Mouse (Mus musculus): ENCODE results near the gene Fastkd5. TPM values are rescaled to one million over a fixed set of nuclear protein-coding genes. Genes with fewer than 3 reads are reported as not detected.
A peak's percentile ranks its signal among the peaks of the same experiment; 100 is the strongest.
"Not testable (repeated sequence)": the region's sequence is repeated elsewhere in the genome, so short reads cannot be mapped to it uniquely, and the experiment has no call there.

Gene Fastkd5
- polyA plus RNA-seq, 1 experiment, result 6.1 TPM

GRCm38 (mm10) chr2:130598399-130598798, 31.4 kb downstream of the Fastkd5 start:
- H3K27ac ChIP-seq (replicated peaks; ENCODE audit: low read depth, low read length), result no peak overlapping the region
- H3K4me3 ChIP-seq (ENCODE audit: insufficient read depth, low read depth, low read length), result no peak overlapping the region
- H3K4me1 ChIP-seq (ENCODE audit: control insufficient read depth, insufficient read depth, insufficient read length, low read length), result no peaks in the 10 kb centered on the region

- H3K4me3 ChIP-seq (ENCODE audit: insufficient read depth, low read depth, low read length), result no peak overlapping the region
- H3K4me1 ChIP-seq (ENCODE audit: control insufficient read depth, insufficient read depth, insufficient read length, low read length), result no peaks in the 10 kb centered on the region
- no peak overlapping the region for H3K27ac ChIP-seq (replicated peaks; ENCODE audit: low read depth, low read length)
Measured at GRCm38 (mm10) chr2:130597601-130598010, 32.2 kb downstream of the Fastkd5 start.

GRCm38 (mm10) chr2:130595596-130595995, 34.2 kb downstream of the Fastkd5 start:
- Histone ChIP-seq H3K27ac (replicated peaks; ENCODE audit: low read depth, low read length) (no peak overlapping the region), H3K4me3 (ENCODE audit: insufficient read depth, low read depth, low read length) (no peak overlapping the region), H3K4me1 (ENCODE audit: control insufficient read depth, insufficient read depth, insufficient read length, low read length) (no peaks in the 10 kb centered on the region)

- Histone ChIP-seq H3K27ac (replicated peaks; ENCODE audit: low read depth, low read length) (no peak overlapping the region), H3K4me1 (ENCODE audit: control insufficient read depth, insufficient read depth, insufficient read length, low read length) (no peaks in the 10 kb centered on the region), H3K4me3 (ENCODE audit: insufficient read depth, low read depth, low read length) (no peak overlapping the region)
Measured at GRCm38 (mm10) chr2:130591016-130591415, 38.8 kb downstream of the Fastkd5 start.

- H3K4me3 ChIP-seq (ENCODE audit: insufficient read depth, low read depth, low read length), result no peak overlapping the region
- no peak overlapping the region for H3K27ac ChIP-seq (replicated peaks; ENCODE audit: low read depth, low read length)
- H3K4me1 ChIP-seq (ENCODE audit: control insufficient read depth, insufficient read depth, insufficient read length, low read length), result no peaks in the 10 kb centered on the region
Measured at GRCm38 (mm10) chr2:130589761-130590160, 40.1 kb downstream of the Fastkd5 start.

- no peak overlapping the region for H3K27ac ChIP-seq (replicated peaks; ENCODE audit: low read depth, low read length)
- no peak overlapping the region for H3K4me3 ChIP-seq (ENCODE audit: insufficient read depth, low read depth, low read length)
- no peaks in the 10 kb centered on the region for H3K4me1 ChIP-seq (ENCODE audit: control insufficient read depth, insufficient read depth, insufficient read length, low read length)
Measured at GRCm38 (mm10) chr2:130589157-130589556, 40.7 kb downstream of the Fastkd5 start.

GRCm38 (mm10) chr2:130588373-130588772, 41.5 kb downstream of the Fastkd5 start:
- Histone ChIP-seq H3K27ac (replicated peaks; ENCODE audit: low read depth, low read length) (no peak overlapping the region), H3K4me3 (ENCODE audit: insufficient read depth, low read depth, low read length) (no peak overlapping the region)

GRCm38 (mm10) chr2:130586016-130586415, 43.8 kb downstream of the Fastkd5 start:
- no peak overlapping the region for H3K27ac ChIP-seq (replicated peaks; ENCODE audit: low read depth, low read length)
- H3K4me1 ChIP-seq (ENCODE audit: control insufficient read depth, insufficient read depth, insufficient read length, low read length), result no peaks in the 10 kb centered on the region
- no peak overlapping the region for H3K4me3 ChIP-seq (ENCODE audit: insufficient read depth, low read depth, low read length)

More at GRCm38 (mm10) chr2:130588373-130588772, 41.5 kb downstream of the Fastkd5 start:
- H3K4me1 ChIP-seq (ENCODE audit: control insufficient read depth, insufficient read depth, insufficient read length, low read length), result no peaks in the 10 kb centered on the region

- Histone ChIP-seq H3K27ac (replicated peaks; ENCODE audit: low read depth, low read length) (no peak overlapping the region), H3K4me1 (ENCODE audit: control insufficient read depth, insufficient read depth, insufficient read length, low read length) (no peaks in the 10 kb centered on the region), H3K4me3 (ENCODE audit: insufficient read depth, low read depth, low read length) (no peak overlapping the region)
Measured at GRCm38 (mm10) chr2:130583902-130584560, 45.8 kb downstream of the Fastkd5 start.

- no peak within 1 kb of the TSS for H3K4me3 ChIP-seq (ENCODE audit: insufficient read depth, low read depth, low read length)
- no peak within 1 kb of the TSS for H3K27ac ChIP-seq (replicated peaks; ENCODE audit: low read depth, low read length)
- no peaks in the 10 kb centered on the region for H3K4me1 ChIP-seq (ENCODE audit: control insufficient read depth, insufficient read depth, insufficient read length, low read length)
Measured at GRCm38 (mm10) chr2:130582552-130582951, 47.3 kb downstream of the Fastkd5 start, which contains the start of gene Avp. TSS of gene Avp (minus strand) at chr2:130582554.

- no peaks in the 10 kb centered on the region for H3K4me1 ChIP-seq (ENCODE audit: control insufficient read depth, insufficient read depth, insufficient read length, low read length)
Measured at GRCm38 (mm10) chr2:130581201-130581600, 48.6 kb downstream of the Fastkd5 start.

GRCm38 (mm10) chr2:130579791-130580190, 50.0 kb downstream of the Fastkd5 start:
- Histone ChIP-seq H3K4me1 (ENCODE audit: control insufficient read depth, insufficient read depth, insufficient read length, low read length) (no peaks in the 10 kb centered on the region), H3K27ac (replicated peaks; ENCODE audit: low read depth, low read length) (no peak overlapping the region), H3K4me3 (ENCODE audit: insufficient read depth, low read depth, low read length) (no peak overlapping the region)

More at GRCm38 (mm10) chr2:130581201-130581600, 48.6 kb downstream of the Fastkd5 start:
- no peak overlapping the region for H3K27ac ChIP-seq (replicated peaks; ENCODE audit: low read depth, low read length)
- no peak overlapping the region for H3K4me3 ChIP-seq (ENCODE audit: insufficient read depth, low read depth, low read length)

- Histone ChIP-seq H3K27ac (replicated peaks; ENCODE audit: low read depth, low read length) (no peak overlapping the region), H3K4me1 (ENCODE audit: control insufficient read depth, insufficient read depth, insufficient read length, low read length) (no peaks in the 10 kb centered on the region)
Measured at GRCm38 (mm10) chr2:130578148-130578547, 51.7 kb downstream of the Fastkd5 start.

GRCm38 (mm10) chr2:130577632-130578031, 52.2 kb downstream of the Fastkd5 start:
- Histone ChIP-seq H3K27ac (replicated peaks; ENCODE audit: low read depth, low read length) (no peak overlapping the region), H3K4me1 (ENCODE audit: control insufficient read depth, insufficient read depth, insufficient read length, low read length) (no peaks in the 10 kb centered on the region), H3K4me3 (ENCODE audit: insufficient read depth, low read depth, low read length) (0 out of 2 replicates have a peak overlapping the region, but pooled peaks have one; percentile 2)

More at GRCm38 (mm10) chr2:130578148-130578547, 51.7 kb downstream of the Fastkd5 start:
- no peak overlapping the region for H3K4me3 ChIP-seq (ENCODE audit: insufficient read depth, low read depth, low read length)

- H3K27ac ChIP-seq (replicated peaks; ENCODE audit: low read depth, low read length), result no peak overlapping the region
- no peaks in the 10 kb centered on the region for H3K4me1 ChIP-seq (ENCODE audit: control insufficient read depth, insufficient read depth, insufficient read length, low read length)
- H3K4me3 ChIP-seq (ENCODE audit: insufficient read depth, low read depth, low read length), result 0 out of 2 replicates have a peak overlapping the region, but pooled peaks have one; percentile 2
Measured at GRCm38 (mm10) chr2:130577021-130577420, 52.8 kb downstream of the Fastkd5 start.

- not testable (repeated sequence) for H3K4me1 ChIP-seq (ENCODE audit: control insufficient read depth, insufficient read depth, insufficient read length, low read length); H3K27ac ChIP-seq (replicated peaks; ENCODE audit: low read depth, low read length)
- H3K4me3 ChIP-seq (ENCODE audit: insufficient read depth, low read depth, low read length), result peak overlapping the region; percentile 22; the same call in 1 of the 2 replicates
Measured at GRCm38 (mm10) chr2:130576564-130576963, 53.3 kb downstream of the Fastkd5 start.
